Mouse (Mus musculus) megakaryocyte, adult 5-6 weeks (primary cell): ENCODE data around the gene Gemin7. TPM values are rescaled to one million over a fixed set of nuclear protein-coding genes. Genes with fewer than 3 reads are reported as not detected.

Experiments used
- total RNA-seq, 2 experiments: library from RNA; stranded (forward) in 1 of 2; stranded (reverse) in 1 of 2; fragments of 153-499, 151-499 nt in 1 of 2; fragments of 221-1000, 200-1000 nt in 1 of 2; gene quantifications; 2 replicates each; pipeline versions ENCODE4 v1.2.3 to v1.2.4; 2015 to 2017

The Gemin7 gene
- total RNA-seq, 2 experiments from 2014 or later: 39.9 to 107 TPM

Other genes starting within 250 kb of the Gemin7 start
- gene Ercc1, start 232.8 kb downstream of the Gemin7 start, total RNA-seq (2015): 18.9 and 26.4 TPM in 2 replicates
- 17.5 and 21.4 TPM in 2 replicates for gene Ercc1, start 232.8 kb downstream of the Gemin7 start, total RNA-seq (2017)
- 3.4 TPM in 2 replicates for gene Cd3eap, start 218.1 kb downstream of the Gemin7 start, total RNA-seq (2015)
- gene Cd3eap, start 218.1 kb downstream of the Gemin7 start, total RNA-seq (2017): 9.0 and 11.5 TPM in 2 replicates
- gene Ppp1r13l, start 217.8 kb downstream of the Gemin7 start, total RNA-seq (2015): 4.1 and 4.2 TPM in 2 replicates
- gene Ppp1r13l, start 217.8 kb downstream of the Gemin7 start, total RNA-seq (2017): 0.45 TPM in 1 of 2 replicates, not detected in the other
- 4.9 and 5.7 TPM in 2 replicates for gene Ercc2, start 195.6 kb downstream of the Gemin7 start, total RNA-seq (2015)
- 12.6 and 19.2 TPM in 2 replicates for gene Ercc2, start 195.6 kb downstream of the Gemin7 start, total RNA-seq (2017)
- gene Klc3, start 173.5 kb downstream of the Gemin7 start, total RNA-seq (2015): 0.09 TPM in 1 of 2 replicates, not detected in the other
- gene Klc3, start 173.5 kb downstream of the Gemin7 start, total RNA-seq (2017): not detected in 2 replicates
- 0.14 and 0.18 TPM in 2 replicates for gene Ckm, start 172.8 kb downstream of the Gemin7 start, total RNA-seq (2015)
- 0.26 and 0.45 TPM in 2 replicates for gene Ckm, start 172.8 kb downstream of the Gemin7 start, total RNA-seq (2017)
- 11.4 and 14.7 TPM in 2 replicates for gene Mark4, start 118.8 kb downstream of the Gemin7 start, total RNA-seq (2015)
- 6.4 and 9.4 TPM in 2 replicates for gene Mark4, start 118.8 kb downstream of the Gemin7 start, total RNA-seq (2017)
- 0.09 and 0.14 TPM in 2 replicates for gene Exoc3l2, start 114.3 kb downstream of the Gemin7 start, total RNA-seq (2015)
- gene Exoc3l2, start 114.3 kb downstream of the Gemin7 start, total RNA-seq (2017): 0.28 and 0.62 TPM in 2 replicates
- 3.9 and 6.2 TPM in 2 replicates for gene Bloc1s3, start 69.2 kb downstream of the Gemin7 start, total RNA-seq (2015)
- 2.7 and 4.0 TPM in 2 replicates for gene Bloc1s3, start 69.2 kb downstream of the Gemin7 start, total RNA-seq (2017)
- 27.1 and 32.1 TPM in 2 replicates for gene Trappc6a, start 69.2 kb downstream of the Gemin7 start, total RNA-seq (2015)
- gene Trappc6a, start 69.2 kb downstream of the Gemin7 start, total RNA-seq (2017): 15.3 and 18.0 TPM in 2 replicates
- gene Nkpd1, start 59.8 kb downstream of the Gemin7 start, total RNA-seq (2015): 0.23 TPM in 1 of 2 replicates, not detected in the other
- not detected in 2 replicates for gene Nkpd1, start 59.8 kb downstream of the Gemin7 start, total RNA-seq (2017)
- 10.4 and 13.1 TPM in 2 replicates for gene Ppp1r37, start 14.5 kb downstream of the Gemin7 start, total RNA-seq (2015)
- gene Ppp1r37, start 14.5 kb downstream of the Gemin7 start, total RNA-seq (2017): 14.1 and 14.3 TPM in 2 replicates
- gene Zfp296, start 308 bp downstream of the Gemin7 start, total RNA-seq (2015): 4.5 and 5.4 TPM in 2 replicates
- gene Zfp296, start 308 bp downstream of the Gemin7 start, total RNA-seq (2017): 3.2 and 4.8 TPM in 2 replicates
- 15.8 and 23.4 TPM in 2 replicates for gene Clasrp, start 26.9 kb upstream of the Gemin7 start, total RNA-seq (2015)
- 28.8 and 32.6 TPM in 2 replicates for gene Clasrp, start 26.9 kb upstream of the Gemin7 start, total RNA-seq (2017)
- gene Relb, start 51.8 kb upstream of the Gemin7 start, total RNA-seq (2015): 8.3 and 8.6 TPM in 2 replicates
- 9.3 and 10.3 TPM in 2 replicates for gene Relb, start 51.8 kb upstream of the Gemin7 start, total RNA-seq (2017)
- gene Clptm1, start 87.4 kb upstream of the Gemin7 start, total RNA-seq (2015): 56.6 and 62.8 TPM in 2 replicates
- 33.2 and 37.8 TPM in 2 replicates for gene Clptm1, start 87.4 kb upstream of the Gemin7 start, total RNA-seq (2017)
- 90.8 and 107 TPM in 2 replicates for gene Apoc2, start 100.3 kb upstream of the Gemin7 start, total RNA-seq (2015)
- 79.2 and 97.6 TPM in 2 replicates for gene Apoc2, start 100.3 kb upstream of the Gemin7 start, total RNA-seq (2017)
- not detected in 2 replicates for gene Gm44805, start 103.8 kb upstream of the Gemin7 start, total RNA-seq (2015)
- not detected in 2 replicates for gene Gm44805, start 103.8 kb upstream of the Gemin7 start, total RNA-seq (2017)
- not detected in 2 replicates for gene Apoc4, start 103.9 kb upstream of the Gemin7 start, total RNA-seq (2015)
- 0.04 TPM in 1 of 2 replicates, not detected in the other for gene Apoc4, start 103.9 kb upstream of the Gemin7 start, total RNA-seq (2017)
- 3.8 and 7.8 TPM in 2 replicates for gene Apoc1, start 115.1 kb upstream of the Gemin7 start, total RNA-seq (2015)
- gene Apoc1, start 115.1 kb upstream of the Gemin7 start, total RNA-seq (2017): 4.2 and 15.8 TPM in 2 replicates
- gene Apoe, start 121.6 kb upstream of the Gemin7 start, total RNA-seq (2015): 104 and 106 TPM in 2 replicates
- gene Apoe, start 121.6 kb upstream of the Gemin7 start, total RNA-seq (2017): 609 and 642 TPM in 2 replicates
- gene Tomm40, start 137.8 kb upstream of the Gemin7 start, total RNA-seq (2015): 17.0 and 19.6 TPM in 2 replicates
- 8.6 and 12.6 TPM in 2 replicates for gene Tomm40, start 137.8 kb upstream of the Gemin7 start, total RNA-seq (2017)
- gene Nectin2, start 172.9 kb upstream of the Gemin7 start, total RNA-seq (2015): 0.51 and 0.78 TPM in 2 replicates
- gene Nectin2, start 172.9 kb upstream of the Gemin7 start, total RNA-seq (2017): 0.37 and 0.66 TPM in 2 replicates
- gene Bcam, start 193.4 kb upstream of the Gemin7 start, total RNA-seq (2015): not detected in 2 replicates
- 0.29 TPM in 1 of 2 replicates, not detected in the other for gene Bcam, start 193.4 kb upstream of the Gemin7 start, total RNA-seq (2017)
- gene Cblc, start 219.2 kb upstream of the Gemin7 start, total RNA-seq (2015): not detected in 2 replicates
- gene Cblc, start 219.2 kb upstream of the Gemin7 start, total RNA-seq (2017): not detected in 2 replicates
- 29.2 and 39.1 TPM in 2 replicates for gene Bcl3, start 245.2 kb upstream of the Gemin7 start, total RNA-seq (2015)
- gene Bcl3, start 245.2 kb upstream of the Gemin7 start, total RNA-seq (2017): 9.7 and 17.1 TPM in 2 replicates